Mouse (Mus musculus) right cerebral cortex, adult 18-20 months (tissue): ENCODE data around the gene Sept10.
A peak's percentile ranks its signal among the peaks of the same experiment; 100 is the strongest.
"Not testable (repeated sequence)": the region's sequence is repeated elsewhere in the genome, so short reads cannot be mapped to it uniquely, and the experiment has no call there.

Experiments used
- DNase-seq: peaks from one replicate; pipeline ENCODE4 v3.0.0; 2022; ENCODE audit warnings: mixed read lengths

Gene Sept10

DNA sequence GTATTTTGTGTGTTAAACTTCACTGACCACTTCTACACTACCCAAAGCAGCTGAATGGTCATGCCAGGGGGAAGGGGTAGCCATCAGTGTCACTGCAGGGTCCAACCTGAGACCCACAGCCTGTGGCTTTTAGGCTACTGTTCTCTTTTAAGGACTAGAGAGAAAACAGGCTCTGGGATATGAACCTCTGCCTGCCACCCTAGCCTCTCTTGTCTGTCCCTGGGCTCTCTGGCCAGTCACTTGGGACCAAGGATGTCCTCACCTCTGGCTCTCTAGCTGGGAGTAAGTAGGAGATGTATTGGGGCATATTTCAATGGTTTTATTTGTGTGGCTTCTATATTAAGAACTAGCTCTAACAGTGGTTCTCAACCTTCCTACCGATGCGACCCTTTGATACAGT lies 101.8 kb downstream of the Sept10 start:
- DNase-seq, result no peak

DNA sequence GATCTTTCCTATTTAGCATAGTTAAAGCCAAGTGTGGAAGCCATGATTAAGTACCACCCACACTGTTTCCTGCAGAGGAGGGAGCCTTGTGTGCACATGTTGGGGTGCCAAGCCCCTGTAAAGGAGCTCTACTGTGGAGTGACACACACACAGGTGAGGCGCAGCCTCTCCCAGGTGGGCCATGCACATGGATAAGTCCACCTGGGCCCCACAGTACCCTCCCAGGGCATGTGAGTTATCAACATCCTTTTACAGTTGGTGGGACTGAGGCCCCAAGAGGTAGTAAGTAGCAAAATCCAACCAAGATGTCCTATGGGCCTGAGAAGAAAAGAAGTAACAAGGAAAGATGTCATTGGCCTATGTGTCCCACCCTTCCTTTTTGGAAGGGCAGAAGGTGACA lies 102.6 kb downstream of the Sept10 start:
- no peak for DNase-seq

DNA sequence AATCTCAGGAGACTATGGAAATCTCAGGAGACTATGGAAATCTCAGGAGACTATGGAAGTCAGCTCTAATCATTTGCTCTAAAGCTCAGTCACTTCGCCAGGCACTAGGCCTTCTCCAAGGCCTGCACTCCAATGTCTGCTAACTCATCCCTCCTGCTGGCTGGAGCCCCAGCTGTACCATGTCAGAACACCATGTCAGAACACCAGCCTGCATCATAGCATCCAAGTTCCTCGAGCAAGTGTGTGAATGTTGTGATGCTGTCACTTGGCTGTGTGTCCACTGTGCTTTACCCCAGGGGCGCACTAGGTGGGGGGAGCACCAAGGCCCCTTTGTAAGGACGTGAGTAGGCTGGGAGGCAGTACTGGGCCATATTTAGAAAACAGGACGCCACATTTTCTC lies 104.1 kb downstream of the Sept10 start:
- no peak for DNase-seq

DNA sequence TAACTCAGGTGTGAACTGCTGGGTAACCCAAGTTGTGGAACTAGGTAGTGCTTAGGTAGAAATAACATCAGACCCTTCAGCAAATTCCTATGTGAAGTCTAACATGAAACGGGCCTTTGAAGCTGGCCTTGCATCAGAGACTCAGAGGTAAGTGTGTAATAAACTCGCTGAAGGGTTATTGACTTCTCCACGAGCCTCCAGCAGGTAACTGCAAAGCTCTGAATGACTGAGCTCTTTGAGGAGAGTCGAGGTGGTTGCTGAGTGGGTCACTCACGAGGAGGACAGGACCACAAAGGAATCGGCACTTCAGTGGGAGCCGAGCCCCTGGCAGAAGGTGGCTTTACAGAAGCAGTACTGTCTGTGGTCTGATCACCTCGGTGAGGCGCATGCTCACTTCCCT lies 105.3 kb downstream of the Sept10 start:
- no peak for DNase-seq

DNA sequence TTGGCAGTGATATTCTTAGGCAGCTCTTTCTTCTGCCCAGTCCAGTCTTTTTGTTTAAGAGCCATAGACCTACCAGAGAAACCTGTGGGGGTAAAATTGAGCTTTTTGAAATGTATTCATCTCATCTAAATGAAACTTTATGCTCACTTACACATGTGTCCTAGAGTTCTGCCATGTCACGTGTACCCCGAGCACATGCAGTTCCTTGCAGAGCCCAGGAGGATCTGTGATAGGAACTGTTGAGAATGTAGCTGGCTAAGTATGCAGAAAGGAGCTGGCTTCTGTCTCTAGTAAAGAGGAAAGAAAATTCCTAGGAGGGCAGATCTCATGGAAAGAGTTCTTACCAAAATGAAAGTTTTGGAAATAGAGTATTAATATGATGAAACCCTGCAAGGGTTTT lies 106.0 kb downstream of the Sept10 start:
- DNase-seq, result peak; percentile 28

DNA sequence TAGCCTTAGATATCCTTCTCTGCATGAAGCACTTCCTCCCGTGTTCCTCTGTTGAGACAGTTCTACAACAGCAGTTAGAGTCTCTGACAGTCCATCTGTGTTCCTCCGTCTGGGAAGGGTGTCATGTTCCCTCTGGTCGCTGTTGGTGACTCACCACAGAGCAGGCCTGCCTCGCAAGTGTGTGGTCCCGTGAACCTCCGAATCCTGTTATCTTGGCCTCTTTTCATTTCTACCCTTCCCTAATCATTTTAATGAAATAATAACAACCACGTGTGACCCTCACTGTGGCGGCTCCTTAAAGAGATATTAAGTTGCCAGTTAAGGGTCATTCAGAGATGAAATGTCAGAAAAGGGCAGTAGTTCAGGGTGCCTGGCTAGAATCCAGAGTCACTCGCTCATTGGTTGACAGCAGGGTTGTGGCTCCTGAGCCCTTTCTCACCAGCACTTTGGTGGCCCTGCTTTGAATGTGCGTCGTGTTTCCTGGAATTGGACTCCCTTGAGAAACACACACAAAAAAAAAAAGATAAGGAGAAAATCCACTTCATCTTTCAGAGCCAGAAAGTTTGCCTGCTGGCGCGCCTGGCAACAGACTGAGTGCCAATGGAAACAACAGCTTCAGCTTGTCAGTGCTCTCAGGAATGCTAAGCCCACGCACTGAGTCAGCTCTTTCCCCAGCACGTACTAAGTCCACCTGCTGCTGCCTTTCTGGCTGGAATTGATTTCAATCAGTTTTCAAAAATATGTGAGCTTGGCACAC lies 106.9 kb downstream of the Sept10 start:
- DNase-seq, result peak; percentile 92

DNA sequence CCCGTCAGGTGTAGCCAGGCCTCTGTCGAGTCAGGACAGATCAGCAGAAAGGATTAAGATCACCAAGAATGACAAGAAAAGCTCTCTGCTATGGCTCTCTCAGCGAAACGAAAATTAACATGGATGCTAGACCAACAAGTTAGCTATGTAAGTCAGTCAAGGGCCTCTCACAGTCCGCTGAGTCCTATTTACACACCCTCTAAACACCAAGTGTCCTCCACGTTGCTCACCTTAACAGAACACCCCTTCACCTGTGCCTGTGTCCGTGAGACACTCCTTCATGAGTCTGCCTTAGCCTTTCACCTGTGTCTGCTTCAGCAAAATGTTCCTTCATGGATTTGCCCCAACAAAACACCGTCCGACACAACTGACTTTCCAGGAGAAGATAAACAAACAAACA lies 108.3 kb downstream of the Sept10 start:
- no peak for DNase-seq

DNA sequence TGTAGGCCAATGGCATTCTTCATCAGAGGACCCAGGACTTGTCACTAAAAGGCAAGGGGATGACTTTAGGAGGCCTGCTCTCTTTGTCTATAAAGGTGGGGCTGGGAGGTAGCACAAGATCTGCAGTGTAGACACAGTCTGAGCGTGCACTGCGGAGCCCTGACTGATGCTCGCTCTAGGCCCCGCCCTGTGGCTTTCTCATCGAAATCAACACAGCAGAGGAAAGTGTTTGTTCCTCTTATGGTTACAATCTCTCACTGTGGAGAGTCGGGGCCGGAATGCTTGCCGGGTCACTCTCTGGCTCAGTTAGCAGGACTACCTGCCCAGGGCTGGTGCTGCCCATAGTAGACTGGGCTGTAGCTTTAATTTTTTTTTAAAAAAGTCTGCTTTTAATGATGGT lies 108.9 kb downstream of the Sept10 start:
- no peak for DNase-seq

DNA sequence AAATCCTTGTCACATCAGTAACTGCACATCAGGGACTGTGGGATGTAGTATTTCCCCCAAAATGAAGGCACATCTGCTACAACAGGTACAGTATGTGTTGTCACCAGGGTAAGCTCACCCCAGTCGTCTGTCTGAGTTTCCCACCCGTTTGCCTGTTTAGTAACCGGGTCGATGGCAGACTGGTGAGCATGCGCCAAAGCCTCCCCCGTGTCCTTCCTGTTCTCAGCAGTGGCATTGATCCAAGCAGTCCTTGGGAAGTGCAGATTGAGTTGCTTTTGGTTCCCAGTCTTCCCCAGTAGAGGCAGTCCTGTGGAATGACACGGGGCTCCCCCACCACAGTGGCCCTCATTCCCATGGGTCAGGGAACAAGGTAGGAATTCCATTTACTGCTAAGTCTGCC lies 111.3 kb downstream of the Sept10 start:
- peak; percentile 30 for DNase-seq

DNA sequence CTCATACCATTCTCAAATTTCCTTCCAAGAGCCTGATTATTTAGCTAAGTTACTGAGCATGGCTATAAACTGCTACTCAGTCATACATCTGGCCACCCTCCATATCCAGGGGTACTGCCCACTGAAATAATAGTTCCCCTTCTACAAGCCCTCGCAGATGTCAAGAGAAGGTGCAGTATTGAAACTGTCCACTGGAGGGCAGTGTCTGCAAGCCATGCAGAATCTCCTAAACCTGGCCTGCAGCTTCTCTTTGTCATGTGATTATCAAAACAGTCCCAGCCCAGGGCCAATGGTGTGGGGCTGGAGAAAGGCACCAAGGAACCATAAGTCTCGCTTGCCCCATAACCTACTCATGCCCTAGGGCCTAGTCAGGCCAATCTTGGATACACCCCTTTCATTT lies 112.6 kb downstream of the Sept10 start:
- peak; percentile 72 for DNase-seq

DNA sequence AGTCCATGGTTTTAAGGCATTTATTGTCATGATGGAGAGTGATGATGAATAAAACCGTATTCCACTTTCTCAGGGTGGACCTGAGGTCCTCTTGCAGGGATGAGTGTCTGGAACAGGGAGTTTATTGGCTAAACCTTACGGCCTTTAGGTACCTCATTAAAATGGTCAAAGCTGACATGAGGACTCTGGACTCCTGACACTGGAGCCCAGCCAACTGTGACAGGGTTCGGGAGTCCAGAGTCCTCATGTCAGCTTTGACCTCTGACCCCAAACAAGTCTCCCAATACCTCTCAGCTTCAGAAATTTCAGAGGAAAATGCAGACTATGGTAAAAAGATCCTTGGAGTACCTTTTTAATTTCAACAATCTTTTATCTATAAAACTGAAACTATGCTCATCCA lies 115.0 kb downstream of the Sept10 start:
- DNase-seq, result no peak

DNA sequence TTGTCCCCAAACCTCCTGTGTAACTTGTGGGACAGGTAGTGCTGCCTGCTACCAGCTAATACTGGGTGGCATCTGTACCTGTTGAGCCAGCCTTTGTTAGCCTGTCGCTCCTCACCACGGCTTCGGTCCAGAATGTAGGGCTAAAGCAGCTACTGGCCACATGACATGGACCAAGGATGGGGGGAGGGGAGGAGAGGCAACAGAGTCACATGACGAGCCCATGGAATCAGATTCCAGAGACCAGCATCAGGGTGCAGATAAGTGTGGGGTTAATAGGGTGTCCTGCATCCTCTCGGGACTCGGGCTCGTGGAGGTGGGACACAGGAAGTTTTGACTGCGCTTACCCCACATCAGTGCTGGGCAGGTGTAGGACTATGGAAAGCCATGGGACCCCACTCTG lies 115.8 kb downstream of the Sept10 start:
- no peak for DNase-seq

DNA sequence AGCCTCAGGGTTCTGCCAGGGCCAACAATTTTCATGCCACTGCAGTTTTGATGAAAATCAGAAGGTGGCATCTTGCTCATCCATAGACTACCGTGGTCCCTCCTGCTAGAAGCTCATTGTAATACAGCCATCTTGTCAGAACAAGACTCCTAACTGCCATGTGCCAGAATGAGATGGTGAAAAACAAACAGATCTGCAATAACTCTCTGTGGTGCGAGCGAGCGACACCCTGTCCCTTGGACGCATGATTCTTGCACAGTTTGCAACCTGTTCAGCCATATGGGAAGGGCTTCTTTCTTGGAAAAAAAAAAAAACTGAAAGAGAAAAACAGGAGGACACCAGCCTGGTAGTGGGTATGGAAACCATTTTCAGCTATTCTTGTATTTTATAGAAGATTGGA lies 117.0 kb downstream of the Sept10 start:
- no peak for DNase-seq

DNA sequence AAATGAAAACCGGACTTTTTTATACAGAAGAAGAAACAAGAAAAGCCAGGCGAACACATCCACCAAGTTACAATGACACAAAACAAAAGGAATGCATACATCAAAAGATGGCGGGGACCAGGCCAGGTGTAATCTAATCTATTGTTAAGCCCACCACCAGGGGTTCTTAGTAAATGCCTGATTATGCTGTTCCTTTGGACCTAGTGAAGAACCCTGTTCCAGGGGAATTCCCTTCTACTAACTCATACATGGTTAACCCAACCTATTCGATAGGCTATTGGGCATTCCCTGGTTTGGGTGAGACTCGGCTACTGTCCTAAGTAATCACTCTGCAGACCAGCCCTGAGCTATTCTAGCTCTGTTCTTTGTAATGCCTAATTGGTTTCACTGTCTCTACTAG lies 118.6 kb downstream of the Sept10 start:
- not testable (repeated sequence) for DNase-seq

DNA sequence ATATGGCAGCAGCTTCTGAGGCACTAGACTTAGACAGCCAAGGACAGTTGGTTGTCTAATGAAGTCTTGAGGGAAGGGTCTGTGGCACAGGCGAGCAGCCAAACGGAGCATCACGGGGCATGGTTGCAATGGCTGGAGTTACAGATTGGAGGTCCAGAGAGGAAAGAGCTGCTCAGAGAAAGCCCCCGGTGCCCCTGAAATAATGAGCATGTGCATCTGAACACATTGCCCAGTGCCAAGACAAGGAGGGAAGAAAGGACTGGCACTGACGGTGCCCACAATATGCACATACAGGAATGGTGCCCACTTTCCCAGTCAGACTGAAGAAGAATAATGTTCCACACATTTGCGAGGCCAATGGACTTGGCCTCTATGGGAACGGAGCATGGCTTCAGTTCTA lies 129.7 kb downstream of the Sept10 start:
- DNase-seq, result no peak
